Mouse (Mus musculus) lung, embryonic 15.5 days (tissue): ENCODE data around the gene Rac3. TPM values are rescaled to one million over a fixed set of nuclear protein-coding genes. Genes with fewer than 3 reads are reported as not detected.
"Not testable (repeated sequence)": the region's sequence is repeated elsewhere in the genome, so short reads cannot be mapped to it uniquely, and the experiment has no call there.

ENCODE experiments used
- ATAC-seq: fragments of 200-750 bp; cut with Nextera tagmentation; 2 replicates; pipeline ENCODE4 v1.8.0; 2017; ENCODE audit warnings: moderate number of reproducible peaks, borderline replicate concordance; ENCODE audit not compliant: low FRiP score, low TSS enrichment; ENCODE audit errors: extremely low read depth
- H3K27ac ChIP-seq: fragments of 300-500 bp; sonication (generic); 2 replicates; pipeline ENCODE4 v1.5.1; 2015; ENCODE audit warnings: moderate library complexity, mild to moderate bottlenecking, inconsistent platforms
- H3K27me3 ChIP-seq: fragments of 300-500 bp; sonication (generic); 2 replicates; pipeline ENCODE4 v1.6.1; 2015; ENCODE audit warnings: inconsistent platforms
- H3K36me3 ChIP-seq: fragments of 300-500 bp; sonication (generic); 2 replicates; pipeline ENCODE4 v1.6.1; 2015; ENCODE audit warnings: inconsistent platforms
- H3K4me1 ChIP-seq: fragments of 300-500 bp; sonication (generic); 2 replicates; pipeline ENCODE4 v1.6.1; 2015; ENCODE audit warnings: inconsistent platforms
- H3K4me2 ChIP-seq: fragments of 300-500 bp; sonication (generic); 2 replicates; pipeline ENCODE4 v1.6.1; 2015; ENCODE audit warnings: inconsistent platforms, mild to moderate bottlenecking, moderate library complexity
- H3K4me3 ChIP-seq: fragments of 300-500 bp; sonication (generic); 2 replicates; pipeline ENCODE4 v1.5.1; 2015; ENCODE audit warnings: mild to moderate bottlenecking, inconsistent platforms
- H3K9ac ChIP-seq: fragments of 300-500 bp; sonication (generic); 2 replicates; pipeline ENCODE4 v1.6.1; 2015; ENCODE audit warnings: inconsistent platforms
- H3K9me3 ChIP-seq: fragments of 300-500 bp; sonication (generic); 2 replicates; pipeline ENCODE4 v1.6.1; 2016; ENCODE audit warnings: inconsistent platforms
- WGBS: fragments of 180-500 bp; shearing (Covaris S2); methylation state at CpG from one replicate; pipeline ENCODE4 v1.1.7; 2015; 5-methylcytosine and 5-hydroxymethylcytosine counted together
- polyA plus RNA-seq: library from polyadenylated mRNA; unstranded; fragments of >200 nt; fragmentation: Nextera tagmentation; extraction: Ambion mirVana; gene quantifications from 2 replicates; pipeline ENCODE4 v1.2.1, GENCODE M21; 2015

Gene Rac3
- 54.9 and 60.5 TPM in 2 replicates for polyA plus RNA-seq

GRCm38 (mm10) chr11:120721124-120722066, at the start of gene Rac3:
Rac3 (plus strand) TSS chr11:120721470.
- WGBS, result under 1% methylated on average over 80 of the region's 90 CpGs
- peak; percentile 70 for ATAC-seq
- Histone ChIP-seq H3K36me3 (peaks cover 32% of the 10 kb centered on the region), H3K27me3 (peaks cover 5% of the 10 kb centered on the region; the same call in 1 of the 2 replicates), H3K9ac (peak within 1 kb of the TSS; percentile 73), H3K4me1 (peaks cover 25% of the 10 kb centered on the region), H3K9me3 (no peaks in the 10 kb centered on the region), H3K4me2 (peak within 1 kb of the TSS; percentile 99), H3K27ac (peak within 1 kb of the TSS; percentile 66), H3K4me3 (peak within 1 kb of the TSS; percentile 63)

DNA sequence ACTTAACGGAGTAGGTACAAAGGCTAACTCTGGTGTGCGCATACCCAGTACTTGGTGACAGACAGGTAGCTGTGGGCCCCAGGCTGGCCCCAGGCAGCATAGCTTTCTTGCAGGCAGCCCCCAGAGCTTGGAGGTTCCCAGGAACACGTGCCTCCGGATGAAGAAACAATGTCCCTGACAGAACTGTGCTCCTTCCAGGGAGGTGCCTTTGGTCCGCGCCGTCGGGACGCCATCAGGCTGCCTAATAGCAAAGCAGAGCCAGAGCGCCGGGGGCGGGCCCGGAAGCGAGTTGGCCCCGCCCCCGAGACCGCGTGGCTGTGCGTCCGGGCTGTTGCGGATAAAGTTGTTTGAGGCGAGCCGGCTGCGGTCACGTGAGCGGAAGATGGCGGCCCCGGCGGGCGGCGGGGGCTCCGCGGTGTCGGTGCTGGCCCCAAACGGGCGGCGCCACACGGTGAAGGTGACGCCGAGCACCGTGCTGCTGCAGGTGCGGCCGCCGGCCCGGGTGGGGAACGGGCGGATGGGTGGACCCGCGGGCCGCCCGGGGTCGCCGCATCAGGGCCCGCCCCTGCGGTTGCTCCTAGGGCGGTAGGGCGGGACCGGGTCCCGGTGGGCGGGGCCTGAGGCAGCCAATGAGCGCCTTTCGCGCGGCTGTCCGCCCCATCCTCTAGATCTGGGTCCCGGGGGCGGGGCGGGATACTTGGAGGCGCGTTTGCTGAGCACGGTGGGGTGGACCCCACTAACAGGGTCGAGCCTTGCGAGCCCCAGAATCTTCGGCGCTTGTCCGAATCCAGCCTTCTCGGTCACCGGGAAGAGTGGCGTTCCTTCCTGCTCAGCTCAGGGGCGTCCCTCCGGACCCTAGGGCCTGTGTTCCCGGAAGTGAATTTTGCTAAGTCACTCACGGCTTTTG, 48.3 kb upstream of the Rac3 start, which contains the start of gene Aspscr1:
TSS of gene Aspscr1 (plus strand) at position 287 of the 907 bp plus-strand sequence.
- H3K4me3 ChIP-seq, result peak within 1 kb of the TSS; percentile 62
- H3K36me3 ChIP-seq, result peaks cover 10% of the 10 kb centered on the region
- no peaks in the 10 kb centered on the region for H3K27me3 ChIP-seq
- peaks cover 7% of the 10 kb centered on the region for H3K4me1 ChIP-seq
- peak within 1 kb of the TSS; percentile 64 for H3K9ac ChIP-seq
- peak; percentile 97 for ATAC-seq
- H3K27ac ChIP-seq, result peak within 1 kb of the TSS; percentile 86
- under 1% methylated on average over 83 of the region's 83 CpGs for WGBS
- no peaks in the 10 kb centered on the region for H3K9me3 ChIP-seq
- H3K4me2 ChIP-seq, result peak within 1 kb of the TSS; percentile 83

GRCm38 (mm10) chr11:120673594-120674122, 47.6 kb upstream of the Rac3 start:
- Histone ChIP-seq H3K4me1 (peaks cover 7% of the 10 kb centered on the region), H3K27me3 (no peaks in the 10 kb centered on the region), H3K27ac (peak overlapping the region; percentile 86), H3K4me3 (peak overlapping the region; percentile 62), H3K36me3 (peaks cover 17% of the 10 kb centered on the region), H3K4me2 (peak overlapping the region; percentile 83), H3K9ac (peak overlapping the region; percentile 64), H3K9me3 (no peaks in the 10 kb centered on the region)
- 33% methylated on average over 12 of the region's 12 CpGs for WGBS
- ATAC-seq, result peak; percentile 12; the same call in 1 of the 2 replicates

- not testable (repeated sequence) for H3K27ac ChIP-seq, H3K4me1 ChIP-seq, H3K9ac ChIP-seq, H3K27me3 ChIP-seq, H3K9me3 ChIP-seq, H3K4me3 ChIP-seq, ATAC-seq, H3K4me2 ChIP-seq
- H3K36me3 ChIP-seq, result peaks cover 35% of the 10 kb centered on the region
- WGBS, result 86% methylated on average over 4 of the region's 5 CpGs
Observed at GRCm38 (mm10) chr11:120675875-120676274, 45.4 kb upstream of the Rac3 start.

DNA sequence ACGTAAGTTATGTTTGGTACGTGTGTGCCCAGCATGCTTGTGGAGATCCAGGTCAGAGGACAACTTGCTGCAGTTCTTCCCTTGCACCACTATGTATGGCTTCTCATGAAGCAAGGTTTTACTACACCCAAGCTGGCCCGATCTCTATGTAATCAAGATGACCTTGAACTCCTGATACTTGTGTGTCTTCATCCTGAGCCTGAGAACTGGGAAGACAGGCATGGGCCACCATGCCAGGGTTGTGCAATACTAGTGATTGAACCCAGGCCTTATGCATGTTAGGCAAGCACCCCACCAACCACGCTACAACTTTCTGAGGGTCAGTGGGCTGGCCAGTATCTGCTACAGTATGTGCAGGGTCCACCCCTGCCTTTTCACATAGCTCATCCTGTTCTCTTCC, 44.3 kb upstream of the Rac3 start:
- Histone ChIP-seq H3K4me1 (peaks cover 7% of the 10 kb centered on the region), H3K9me3 (no peaks in the 10 kb centered on the region), H3K27me3 (no peaks in the 10 kb centered on the region), H3K27ac (no peak overlapping the region), H3K4me3 (no peak overlapping the region), H3K4me2 (no peak overlapping the region), H3K9ac (no peak overlapping the region), H3K36me3 (peaks cover 42% of the 10 kb centered on the region)
- 91% methylated on average over 4 of the region's 4 CpGs for WGBS
- ATAC-seq, result no peak

- no peaks in the 10 kb centered on the region for H3K27me3 ChIP-seq
- H3K4me3 ChIP-seq, result no peak overlapping the region
- no peak overlapping the region for H3K9ac ChIP-seq
- H3K4me2 ChIP-seq, result no peak overlapping the region
- H3K9me3 ChIP-seq, result no peaks in the 10 kb centered on the region
- no peak for ATAC-seq
- H3K27ac ChIP-seq, result no peak overlapping the region
- H3K4me1 ChIP-seq, result peaks cover 4% of the 10 kb centered on the region
- 73% methylated on average over 3 of the region's 3 CpGs for WGBS
- H3K36me3 ChIP-seq, result peaks cover 47% of the 10 kb centered on the region
Observed at GRCm38 (mm10) chr11:120679909-120680308, 41.4 kb upstream of the Rac3 start.

DNA sequence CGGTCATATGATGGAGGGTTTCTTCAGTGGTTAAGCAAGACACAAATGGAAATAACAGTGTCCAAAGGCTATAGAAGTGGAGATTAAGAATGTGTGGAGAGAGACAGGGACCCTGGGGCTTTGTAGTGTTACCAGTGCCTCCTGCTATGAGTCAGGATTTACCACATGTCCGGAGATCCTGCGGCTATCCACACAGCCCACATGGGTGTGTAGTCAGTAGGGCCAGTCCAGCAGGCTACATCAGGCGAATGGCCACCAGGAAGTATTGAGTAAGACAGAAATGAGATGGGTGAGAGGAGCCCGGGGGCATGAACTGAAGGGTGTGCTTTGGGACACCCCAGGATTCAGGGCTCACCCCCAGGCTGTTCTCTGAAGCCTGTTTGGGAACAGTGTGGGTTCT, 38.6 kb upstream of the Rac3 start:
- Histone ChIP-seq H3K4me2 (no peak overlapping the region), H3K4me3 (no peak overlapping the region), H3K4me1 (peaks cover 27% of the 10 kb centered on the region), H3K9ac (no peak overlapping the region), H3K27me3 (no peaks in the 10 kb centered on the region), H3K9me3 (no peaks in the 10 kb centered on the region), H3K36me3 (peaks cover 44% of the 10 kb centered on the region), H3K27ac (no peak overlapping the region)
- no peak for ATAC-seq
- 99% methylated on average over 5 of the region's 5 CpGs for WGBS

DNA sequence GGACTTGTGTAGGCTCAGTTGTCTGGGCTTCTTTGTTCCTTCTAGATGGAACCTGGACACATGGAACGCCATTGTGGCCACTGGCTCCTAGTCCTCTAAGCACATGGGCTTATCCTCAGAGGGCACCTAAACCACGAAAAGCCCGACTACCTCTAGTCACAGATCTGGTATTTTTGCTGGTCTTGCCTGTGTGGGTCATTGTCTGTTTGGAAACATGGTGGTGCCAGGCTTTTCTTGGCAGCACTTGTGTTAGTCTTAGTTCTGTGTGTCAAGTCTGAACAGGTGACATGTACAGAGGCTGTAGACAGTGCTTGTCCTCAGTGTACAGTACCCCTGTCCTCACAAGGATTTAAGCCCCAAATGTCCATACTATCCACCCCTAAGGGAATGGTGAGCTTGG, 37.7 kb upstream of the Rac3 start:
- no peak overlapping the region for H3K4me2 ChIP-seq
- WGBS, result 87% methylated on average over 3 of the region's 3 CpGs
- no peaks in the 10 kb centered on the region for H3K9me3 ChIP-seq
- H3K36me3 ChIP-seq, result peaks cover 37% of the 10 kb centered on the region
- no peaks in the 10 kb centered on the region for H3K27me3 ChIP-seq
- no peak overlapping the region for H3K4me3 ChIP-seq
- ATAC-seq, result no peak
- no peak overlapping the region for H3K9ac ChIP-seq
- peaks cover 27% of the 10 kb centered on the region for H3K4me1 ChIP-seq
- no peak overlapping the region for H3K27ac ChIP-seq

DNA sequence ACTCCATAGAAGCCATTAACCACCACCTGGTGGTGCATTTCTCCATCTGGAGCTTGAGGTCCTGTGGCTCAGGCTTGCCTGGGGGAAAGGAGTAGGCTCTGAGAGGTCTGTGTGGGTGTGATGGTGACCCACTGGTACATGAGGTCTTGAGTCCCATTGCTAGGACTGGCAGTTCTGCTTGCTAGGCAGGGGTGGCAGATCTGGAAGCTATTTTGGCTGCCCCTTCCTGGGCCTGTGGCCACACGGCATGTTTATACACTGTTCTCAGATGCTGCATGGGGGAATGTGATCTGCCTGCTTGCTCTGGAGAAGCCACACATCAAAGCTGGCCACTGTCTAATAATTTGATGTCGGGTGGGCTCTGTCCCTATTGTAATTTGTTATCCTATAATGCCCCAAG, 37.2 kb upstream of the Rac3 start:
- peak overlapping the region; percentile 51 for H3K27ac ChIP-seq
- no peaks in the 10 kb centered on the region for H3K9me3 ChIP-seq
- H3K4me1 ChIP-seq, result peaks cover 27% of the 10 kb centered on the region
- H3K9ac ChIP-seq, result no peak overlapping the region
- no peak for ATAC-seq
- H3K4me2 ChIP-seq, result no peak overlapping the region
- H3K4me3 ChIP-seq, result no peak overlapping the region
- H3K27me3 ChIP-seq, result no peaks in the 10 kb centered on the region
- WGBS, result 70% methylated on average over 2 of the region's 2 CpGs
- H3K36me3 ChIP-seq, result peaks cover 38% of the 10 kb centered on the region

GRCm38 (mm10) chr11:120684660-120685059, 36.6 kb upstream of the Rac3 start:
- peaks cover 27% of the 10 kb centered on the region for H3K4me1 ChIP-seq
- peak overlapping the region; percentile 51 for H3K27ac ChIP-seq
- WGBS, result 54% methylated on average over 2 of the region's 2 CpGs
- no peaks in the 10 kb centered on the region for H3K27me3 ChIP-seq
- H3K4me3 ChIP-seq, result no peak overlapping the region
- H3K4me2 ChIP-seq, result no peak overlapping the region
- H3K9me3 ChIP-seq, result no peaks in the 10 kb centered on the region
- peaks cover 40% of the 10 kb centered on the region for H3K36me3 ChIP-seq
- ATAC-seq, result no peak
- no peak overlapping the region for H3K9ac ChIP-seq

DNA sequence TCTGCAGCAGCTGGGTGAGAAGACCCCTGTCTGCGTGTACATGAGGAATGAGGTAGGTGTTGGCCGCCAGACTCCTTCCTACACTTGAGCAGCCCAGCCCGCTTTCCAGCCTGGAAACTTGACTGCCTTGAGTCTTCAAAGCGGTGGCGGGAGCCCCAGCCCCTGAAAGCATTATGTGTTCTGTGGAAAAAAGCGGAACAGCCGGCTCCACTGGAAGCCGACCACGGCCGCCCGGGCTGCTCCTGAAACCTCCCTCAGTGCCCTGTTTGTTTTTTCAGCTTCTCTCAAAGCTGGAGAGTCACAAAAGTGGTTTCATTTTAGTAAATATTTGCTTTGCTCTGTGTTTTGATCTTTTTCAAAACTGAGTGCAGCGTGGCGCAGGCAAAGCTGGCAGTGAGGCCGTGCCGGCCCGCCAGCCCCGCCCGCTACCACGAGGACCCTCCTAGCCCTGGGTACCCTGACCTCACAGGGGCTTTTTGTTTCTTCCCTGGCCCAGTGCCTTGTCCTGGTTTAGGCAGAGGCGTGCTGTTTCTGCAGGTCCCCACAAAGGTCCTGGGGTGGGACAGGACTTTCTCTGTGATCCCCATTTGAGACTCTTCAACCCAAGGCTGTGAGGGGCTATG, 34.5 kb upstream of the Rac3 start:
- Histone ChIP-seq H3K4me2 (peak overlapping the region; percentile 27), H3K9ac (0 out of 2 replicates have a peak overlapping the region, but pooled peaks have one; percentile 6), H3K27ac (peak overlapping the region; percentile 96), H3K4me1 (peaks cover 27% of the 10 kb centered on the region), H3K4me3 (no peak overlapping the region), H3K9me3 (no peaks in the 10 kb centered on the region), H3K36me3 (peaks cover 34% of the 10 kb centered on the region), H3K27me3 (no peaks in the 10 kb centered on the region)
- WGBS, result 43% methylated on average over 20 of the region's 20 CpGs
- ATAC-seq, result peak; percentile 56; the same call in 1 of the 2 replicates
